15 mouse cellular contexts compared by ENCODE assay signal in the genomic region with DNA sequence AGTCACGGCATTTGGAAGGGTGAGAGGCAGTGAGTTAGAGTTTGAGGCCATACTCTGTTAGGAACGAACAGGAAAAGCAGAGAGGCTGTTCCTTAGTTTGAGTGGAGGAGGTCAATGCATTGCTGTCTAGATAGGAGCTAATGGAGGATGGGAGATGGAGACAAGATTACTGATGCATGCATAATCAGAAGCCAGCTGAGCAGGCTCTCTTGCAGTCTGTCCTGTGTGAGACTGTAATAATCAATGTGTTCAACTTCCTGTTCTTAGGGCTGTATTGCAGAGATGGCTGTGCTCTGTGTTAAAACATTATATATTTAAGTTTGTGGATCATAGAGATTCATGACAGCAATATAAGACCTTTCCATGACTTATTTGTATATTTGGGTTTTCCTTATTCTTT.
A peak's percentile ranks its signal among the peaks of the same experiment; 100 is the strongest.
DNase-seq lines count a peak whose midpoint lies in the region; ATAC-seq and TF ChIP-seq lines count a peak whose summit lies in the region.
"Had no signal": no experiment of that assay in that cellular context is flagged by ENCODE, and none has a peak within 500 bp of the region (broad histone marks: within the 10 kb centered on the region; RNA-seq: fewer than 3 reads in every experiment).

No protein-coding gene starts in this region.

- no peak overlapping the region for H3K9ac ChIP-seq in kidney, embryonic 15.5 days
- H3K9ac ChIP-seq in kidney, embryonic 14.5 days (ENCODE audit: low read depth, low read length) = no peak overlapping the region
- no peak overlapping the region for H3K9ac ChIP-seq in CH12.LX (ENCODE audit: insufficient read depth, low read depth)
- no peak overlapping the region for H3K9ac ChIP-seq in hindbrain, embryonic 12.5 days
- no peak overlapping the region for H3K9ac ChIP-seq in neural tube, embryonic 13.5 days
- H3K9ac ChIP-seq: heart, embryonic 12.5 days; limb, embryonic 12.5 days; stomach, embryonic 15.5 days had no signal

- peak; percentile 49; the same call in 1 of the 2 replicates for TF ChIP-seq EP300 in CH12.LX (IDR thresholded peaks at IDR 0.05; ENCODE audit: low read length)

- H3K36me3 ChIP-seq in kidney, embryonic 15.5 days = no peaks in the 10 kb centered on the region
- no peaks in the 10 kb centered on the region for H3K36me3 ChIP-seq in kidney, embryonic 14.5 days (ENCODE audit: control insufficient read depth, insufficient read depth, low read length)
- H3K36me3 ChIP-seq in CH12.LX (replicated peaks in 1 of 2; ENCODE audit: control insufficient read depth in 1 of 2, insufficient read depth in 1 of 2, low read length in 1 of 2) = peaks cover 6 to 48% of the 10 kb centered on the region in 2 experiments
- H3K36me3 ChIP-seq in hindbrain, embryonic 12.5 days = no peaks in the 10 kb centered on the region
- no peaks in the 10 kb centered on the region for H3K36me3 ChIP-seq in neural tube, embryonic 13.5 days
- H3K36me3 ChIP-seq: heart, embryonic 12.5 days; limb, embryonic 12.5 days; stomach, embryonic 15.5 days had no signal

- no peak for TF ChIP-seq POLR2A in CH12.LX (IDR thresholded peaks at IDR 0.05; ENCODE audit: low read depth, low read length)

- TF ChIP-seq RAD21 in CH12.LX (IDR thresholded peaks at IDR 0.05; ENCODE audit: low read depth, low read length) = no peak

- dilution Hi-C loops in CH12.LX (cut with MboI; ENCODE audit: extremely low pct_ligation_motif_present, extremely low pct_unique_long_range_greater_than_20kb, low sequenced_read_pairs) = no loop called here

- no peak overlapping the region for H3K4me2 ChIP-seq in kidney, embryonic 15.5 days
- H3K4me2 ChIP-seq in kidney, embryonic 14.5 days (replicated peaks; ENCODE audit: low read depth, low read length) = no peak overlapping the region
- peak overlapping the region; percentile 77; the same call in 1 of the 2 replicates for H3K4me2 ChIP-seq in CH12.LX (ENCODE audit: insufficient read depth, low read depth, poor library complexity, severe bottlenecking)
- H3K4me2 ChIP-seq in hindbrain, embryonic 12.5 days (replicated peaks) = no peak overlapping the region
- H3K4me2 ChIP-seq in neural tube, embryonic 13.5 days = no peak overlapping the region
- H3K4me2 ChIP-seq: heart, embryonic 12.5 days; limb, embryonic 12.5 days; stomach, embryonic 15.5 days had no signal

- H3K4me3 ChIP-seq in kidney, embryonic 15.5 days (replicated peaks) = no peak overlapping the region
- H3K4me3 ChIP-seq in kidney, embryonic 14.5 days (ENCODE audit: low read length) = no peak overlapping the region
- H3K4me3 ChIP-seq in CH12.LX (replicated peaks in 1 of 3; ENCODE audit: low read depth in 2 of 3, low read length in 2 of 3, poor library complexity in 1 of 3) = no peak overlapping the region
- no peak overlapping the region for H3K4me3 ChIP-seq in hindbrain, embryonic 12.5 days
- H3K4me3 ChIP-seq in neural tube, embryonic 13.5 days = no peak overlapping the region
- H3K4me3 ChIP-seq: heart, embryonic 12.5 days; limb, embryonic 12.5 days; stomach, embryonic 15.5 days had no signal

- H3K27ac ChIP-seq in kidney, embryonic 15.5 days = no peak overlapping the region
- no peak overlapping the region for H3K27ac ChIP-seq in kidney, embryonic 14.5 days (ENCODE audit: low read depth, low read length)
- peak overlapping the region; percentile 49 for H3K27ac ChIP-seq in CH12.LX (ENCODE audit: insufficient read depth, low read depth)
- H3K27ac ChIP-seq in hindbrain, embryonic 12.5 days = no peak overlapping the region
- H3K27ac ChIP-seq in neural tube, embryonic 13.5 days (replicated peaks) = 0 out of 2 replicates have a peak overlapping the region, but pooled peaks have one; percentile 9
- H3K27ac ChIP-seq: limb, embryonic 12.5 days; stomach, embryonic 15.5 days had no signal

- in situ Hi-C loops in CH12.LX (cut with MboI; ENCODE audit: low pct_ligation_motif_present, low pct_unique_long_range_greater_than_20kb, low sequenced_read_pairs) = no loop called here

- 57% methylated on average over 2 of the region's 2 CpGs for WGBS in kidney, embryonic 15.5 days
- 68% methylated on average over 2 of the region's 2 CpGs for WGBS in kidney, embryonic 14.5 days
- WGBS in hindbrain, embryonic 12.5 days = 51% methylated on average over 2 of the region's 2 CpGs
- WGBS in neural tube, embryonic 13.5 days = 61% methylated on average over 2 of the region's 2 CpGs

- no peaks in the 10 kb centered on the region for H3K9me3 ChIP-seq in kidney, embryonic 15.5 days (replicated peaks)
- H3K9me3 ChIP-seq in kidney, embryonic 14.5 days (ENCODE audit: control insufficient read depth, low read length) = no peaks in the 10 kb centered on the region
- H3K9me3 ChIP-seq in CH12.LX (replicated peaks; ENCODE audit: low read length) = no peaks in the 10 kb centered on the region
- no peaks in the 10 kb centered on the region for H3K9me3 ChIP-seq in hindbrain, embryonic 12.5 days (replicated peaks)
- no peaks in the 10 kb centered on the region for H3K9me3 ChIP-seq in neural tube, embryonic 13.5 days
- H3K9me3 ChIP-seq: heart, embryonic 12.5 days; limb, embryonic 12.5 days; stomach, embryonic 15.5 days had no signal

- 0 out of 2 replicates have a peak, but pooled peaks have one; percentile 15 for ATAC-seq in kidney, embryonic 15.5 days (replicated peaks; ENCODE audit: low FRiP score)
- no peak for ATAC-seq in kidney, embryonic 14.5 days (ENCODE audit: low FRiP score, low TSS enrichment)
- ATAC-seq in hindbrain, embryonic 12.5 days (ENCODE audit: low FRiP score) = peak; percentile 81
- ATAC-seq in neural tube, embryonic 13.5 days (ENCODE audit: low read depth) = peak; percentile 44; the same call in 1 of the 2 replicates

- peaks cover 9% of the 10 kb centered on the region; the same call in 1 of the 2 replicates for H3K4me1 ChIP-seq in kidney, embryonic 15.5 days
- no peaks in the 10 kb centered on the region for H3K4me1 ChIP-seq in kidney, embryonic 14.5 days (ENCODE audit: control insufficient read depth, insufficient read depth, low read length)
- peaks cover 18 to 95% of the 10 kb centered on the region in 2 experiments for H3K4me1 ChIP-seq in CH12.LX (ENCODE audit: control insufficient read depth in 1 of 2, insufficient read depth in 2 of 2)
- H3K4me1 ChIP-seq in hindbrain, embryonic 12.5 days = peaks cover 21% of the 10 kb centered on the region
- H3K4me1 ChIP-seq in neural tube, embryonic 13.5 days (replicated peaks) = peaks cover 44% of the 10 kb centered on the region

- H3K27me3 ChIP-seq in kidney, embryonic 15.5 days = no peaks in the 10 kb centered on the region
- H3K27me3 ChIP-seq in kidney, embryonic 14.5 days (ENCODE audit: control insufficient read depth, insufficient read depth, low read length) = no peaks in the 10 kb centered on the region
- H3K27me3 ChIP-seq in CH12.LX (replicated peaks) = no peaks in the 10 kb centered on the region
- H3K27me3 ChIP-seq in hindbrain, embryonic 12.5 days = no peaks in the 10 kb centered on the region
- H3K27me3 ChIP-seq in neural tube, embryonic 13.5 days = no peaks in the 10 kb centered on the region
- H3K27me3 ChIP-seq: heart, embryonic 12.5 days; limb, embryonic 12.5 days; stomach, embryonic 15.5 days had no signal

- DNase-seq in CH12.LX (ENCODE audit: extremely low read depth) = peak; percentile 79
- DNase-seq in adipocyte (ENCODE audit: low spot score) = no peak
- DNase-seq in lung, postnatal 25 days (ENCODE audit: low spot score) = no peak
- DNase-seq: cerebellum, adult 11-12 months; gastrocnemius, postnatal 10 days; kidney, postnatal 10 days; layer of hippocampus, postnatal 36 days; lung, adult 18-20 months had no signal

- peaks cover 79% of the 10 kb centered on the region for H3K79me2 ChIP-seq in CH12.LX (replicated peaks; ENCODE audit: control insufficient read depth, extremely low read depth, insufficient read depth, poor library complexity, severe bottlenecking)

- no peak for TF ChIP-seq CTCF in CH12.LX (conservative IDR thresholded peaks at IDR 0.05 in 1 of 2, IDR thresholded peaks at IDR 0.05 in 1 of 2; ENCODE audit: low read depth in 2 of 2, low read length in 2 of 2)

TF ChIP-seq in CH12.LX, 34 proteins besides CTCF, POLR2A, EP300 and RAD21:
- TF ChIP-seq ZMIZ1 (IDR thresholded peaks at IDR 0.05; ENCODE audit: low read depth, low read length) (no peak), NRF1 (IDR thresholded peaks at IDR 0.05; ENCODE audit: low read depth, low read length) (peak; percentile 38; the same call in 1 of the 2 replicates), ELF1 (IDR thresholded peaks at IDR 0.05; ENCODE audit: low read depth, low read length) (peak; percentile 60; the same call in 1 of the 2 replicates), ETS1 (conservative IDR thresholded peaks at IDR 0.05; ENCODE audit: low read depth, low read length) (peak; percentile 83), CHD2 (IDR thresholded peaks at IDR 0.05; ENCODE audit: low read length) (peak; percentile 36; the same call in 1 of the 2 replicates), SMC3 (IDR thresholded peaks at IDR 0.05; ENCODE audit: low read depth, low read length) (no peak)
TF ChIP-seq in CH12.LX: peak in this region for 4.

Comparison
In these comparisons a context has a peak if more than half of its experiments do, and no peak if none do; other contexts are left out.
1. H3K27ac ChIP-seq: peak in CH12.LX (single experiment) and neural tube, embryonic 13.5 days (single experiment); none in kidney, embryonic 15.5 days (single experiment), kidney, embryonic 14.5 days (single experiment) and hindbrain, embryonic 12.5 days (single experiment).